Mouse (Mus musculus) MEL (cell line): ENCODE data around the gene Pgbd5. TPM values are rescaled to one million over a fixed set of nuclear protein-coding genes. Genes with fewer than 3 reads are reported as not detected.
A peak's percentile ranks its signal among the peaks of the same experiment; 100 is the strongest.

ENCODE experiments used
- DNase-seq: peaks from one replicate; pipeline ENCODE4 v3.0.0; 2011; ENCODE audit warnings: low read depth, low spot score
- H3K27ac ChIP-seq: 2 replicates; pipeline ENCODE4 v1.5.1; 2012; ENCODE audit warnings: low read depth, mild to moderate bottlenecking, control low read depth, low read length, moderate library complexity; ENCODE audit not compliant: control insufficient read depth
- H3K27me3 ChIP-seq, 2 experiments: fragments of 150-350 bp in 1 of 2; sonication (generic) in 1 of 2; 2 replicates each; pipeline ENCODE4 v1.6.1; 2012; ENCODE audit warnings: low read length in 2 of 2, mild to moderate bottlenecking in 2 of 2, improper control_type of control experiment in 1 of 2, moderate library complexity in 1 of 2; ENCODE audit not compliant: insufficient read depth in 2 of 2, control insufficient read depth in 1 of 2
- H3K36me3 ChIP-seq, 2 experiments: 2 replicates each; pipeline ENCODE4 v1.6.1; 2012 to 2014; ENCODE audit warnings: low read length in 2 of 2, improper control_type of control experiment in 1 of 2, inconsistent platforms in 1 of 2, mild to moderate bottlenecking in 1 of 2; ENCODE audit not compliant: insufficient read depth in 2 of 2, control insufficient read depth in 1 of 2
- H3K4me1 ChIP-seq, 2 experiments: fragments of 150-350 bp in 1 of 2; sonication (generic) in 1 of 2; 2 replicates each; pipeline ENCODE4 v1.6.1; 2012; ENCODE audit warnings: low read length in 2 of 2, improper control_type of control experiment in 1 of 2, mild to moderate bottlenecking in 1 of 2; ENCODE audit not compliant: insufficient read depth in 2 of 2, control insufficient read depth in 1 of 2
- H3K4me3 ChIP-seq, 2 experiments: fragments of 150-350 bp in 1 of 2; sonication (generic) in 1 of 2; 2 replicates each; pipeline ENCODE4 v1.5.1; 2012; ENCODE audit warnings: low read depth in 2 of 2, low read length in 2 of 2, mild to moderate bottlenecking in 2 of 2, moderate library complexity in 2 of 2, control low read depth in 1 of 2, improper control_type of control experiment in 1 of 2; ENCODE audit not compliant: control insufficient read depth in 1 of 2, insufficient read depth in 1 of 2
- H3K79me2 ChIP-seq: 2 replicates; pipeline ENCODE4 v1.6.1; 2012; ENCODE audit warnings: mild to moderate bottlenecking, low read length, moderate library complexity; ENCODE audit not compliant: control insufficient read depth, poor library complexity, insufficient read depth
- H3K9ac ChIP-seq: 2 replicates; pipeline ENCODE4 v1.6.1; 2012; ENCODE audit warnings: low read depth, mild to moderate bottlenecking, control low read depth, low read length, moderate library complexity; ENCODE audit not compliant: control insufficient read depth, poor library complexity, severe bottlenecking
- H3K9me3 ChIP-seq: fragments of 150-350 bp; sonication (generic); replicated peaks from 2 replicates; pipeline ENCODE4 v1.6.1; 2012; ENCODE audit warnings: mild to moderate bottlenecking, low read length, improper control_type of control experiment, moderate library complexity; ENCODE audit not compliant: insufficient read depth
- CHD1 ChIP-seq: IDR thresholded peaks from 2 replicates; pipeline ENCODE4 v1.6.1; 2012; ENCODE audit warnings: low read depth, mild to moderate bottlenecking, inconsistent platforms, low read length, improper control_type of control experiment
- CTCF ChIP-seq, 3 experiments: IDR thresholded peaks in 2 of 3; conservative IDR thresholded peaks in 1 of 3; 2 replicates each; pipeline ENCODE4 v1.5.1; 2011 to 2012; ENCODE audit warnings: low read length in 3 of 3, low read depth in 2 of 3, mild to moderate bottlenecking in 2 of 3, improper control_type of control experiment in 1 of 3, inconsistent platforms in 1 of 3, mixed read lengths in 1 of 3, moderate library complexity in 1 of 3; ENCODE audit not compliant: control insufficient read depth in 1 of 3, insufficient read depth in 1 of 3, poor library complexity in 1 of 3, severe bottlenecking in 1 of 3
- E2F4 ChIP-seq: IDR thresholded peaks from 2 replicates; pipeline ENCODE4 v1.6.1; 2011; ENCODE audit warnings: low read depth, low read length, improper control_type of control experiment, borderline replicate concordance
- ETS1 ChIP-seq: IDR thresholded peaks from 2 replicates; pipeline ENCODE4 v1.6.1; 2012; ENCODE audit warnings: low read depth, mild to moderate bottlenecking, inconsistent platforms, low read length, improper control_type of control experiment, moderate library complexity
- GABPA ChIP-seq: IDR thresholded peaks from 2 replicates; pipeline ENCODE4 v1.6.1; 2012; ENCODE audit warnings: low read depth, mild to moderate bottlenecking, inconsistent platforms, low read length, improper control_type of control experiment, moderate library complexity
- GATA1 ChIP-seq: IDR thresholded peaks from 2 replicates; pipeline ENCODE4 v1.6.1; 2011; ENCODE audit warnings: low read depth, low read length, improper control_type of control experiment
- KAT2A ChIP-seq: conservative IDR thresholded peaks from 2 replicates; pipeline ENCODE4 v1.6.1; 2012; ENCODE audit warnings: low read depth, low read length, improper control_type of control experiment, inconsistent platforms
- MAFK ChIP-seq: IDR thresholded peaks from 2 replicates; pipeline ENCODE4 v1.6.1; 2011; ENCODE audit warnings: low read depth, mild to moderate bottlenecking, low read length, improper control_type of control experiment, borderline replicate concordance
- MAZ ChIP-seq: IDR thresholded peaks from 2 replicates; pipeline ENCODE4 v1.6.1; 2012; ENCODE audit warnings: low read depth, mild to moderate bottlenecking, inconsistent platforms, low read length, improper control_type of control experiment
- MEF2A ChIP-seq: IDR thresholded peaks from 2 replicates; pipeline ENCODE4 v1.6.1; 2014; ENCODE audit warnings: low read depth, mild to moderate bottlenecking, inconsistent platforms, low read length, improper control_type of control experiment; ENCODE audit not compliant: poor library complexity, insufficient replicate concordance, severe bottlenecking; ENCODE audit errors: extremely low read depth
- NRF1 ChIP-seq: IDR thresholded peaks from 2 replicates; pipeline ENCODE4 v1.6.1; 2014; ENCODE audit warnings: low read depth, mild to moderate bottlenecking, inconsistent platforms, low read length, improper control_type of control experiment, moderate library complexity; ENCODE audit not compliant: poor library complexity, insufficient read depth, severe bottlenecking
- RAD21 ChIP-seq: IDR thresholded peaks from 2 replicates; pipeline ENCODE4 v1.6.1; 2011; ENCODE audit warnings: mild to moderate bottlenecking, low read depth, low read length, improper control_type of control experiment
- SIN3A ChIP-seq: IDR thresholded peaks from 2 replicates; pipeline ENCODE4 v1.6.1; 2012; ENCODE audit warnings: low read length, improper control_type of control experiment, inconsistent platforms
- SMC3 ChIP-seq: IDR thresholded peaks from 2 replicates; pipeline ENCODE4 v1.6.1; 2011; ENCODE audit warnings: low read depth, low read length, improper control_type of control experiment
- USF1 ChIP-seq: IDR thresholded peaks from 2 replicates; pipeline ENCODE4 v1.6.1; 2014; ENCODE audit warnings: low read depth, mild to moderate bottlenecking, inconsistent platforms, low read length, improper control_type of control experiment, moderate library complexity
- ZC3H11A ChIP-seq: IDR thresholded peaks from 2 replicates; pipeline ENCODE4 v1.6.1; 2012; ENCODE audit warnings: low read depth, mild to moderate bottlenecking, inconsistent platforms, low read length, improper control_type of control experiment
- ZKSCAN1 ChIP-seq: IDR thresholded peaks from 2 replicates; pipeline ENCODE4 v1.6.1; 2012; ENCODE audit warnings: low read depth, mild to moderate bottlenecking, inconsistent platforms, low read length, improper control_type of control experiment, moderate library complexity
- ZMIZ1 ChIP-seq: IDR thresholded peaks from 2 replicates; pipeline ENCODE4 v1.6.1; 2012; ENCODE audit warnings: low read depth, mild to moderate bottlenecking, inconsistent platforms, low read length, improper control_type of control experiment, moderate library complexity
- polyA plus RNA-seq, 2 experiments: library from polyadenylated mRNA; stranded (reverse) in 1 of 2; unstranded in 1 of 2; fragments of >175 nt in 1 of 2; fragments of >200 nt in 1 of 2; gene quantifications; 2 replicates each; pipeline versions ENCODE4 v1.2.1 to v1.2.4; 2012; ENCODE audit warnings: low replicate concordance in 2 of 2, low read depth in 1 of 2; ENCODE audit not compliant: insufficient read length in 2 of 2, insufficient read depth in 1 of 2, missing spikeins in 1 of 2
- total RNA-seq: library from RNA; depleted of rRNA; stranded (reverse); fragments of 300-350 nt; gene quantifications from 2 replicates; pipeline ENCODE4 v1.2.3, GENCODE M21; 2012

The Pgbd5 gene
- total and polyA plus RNA-seq, 3 experiments = not detected

DNA sequence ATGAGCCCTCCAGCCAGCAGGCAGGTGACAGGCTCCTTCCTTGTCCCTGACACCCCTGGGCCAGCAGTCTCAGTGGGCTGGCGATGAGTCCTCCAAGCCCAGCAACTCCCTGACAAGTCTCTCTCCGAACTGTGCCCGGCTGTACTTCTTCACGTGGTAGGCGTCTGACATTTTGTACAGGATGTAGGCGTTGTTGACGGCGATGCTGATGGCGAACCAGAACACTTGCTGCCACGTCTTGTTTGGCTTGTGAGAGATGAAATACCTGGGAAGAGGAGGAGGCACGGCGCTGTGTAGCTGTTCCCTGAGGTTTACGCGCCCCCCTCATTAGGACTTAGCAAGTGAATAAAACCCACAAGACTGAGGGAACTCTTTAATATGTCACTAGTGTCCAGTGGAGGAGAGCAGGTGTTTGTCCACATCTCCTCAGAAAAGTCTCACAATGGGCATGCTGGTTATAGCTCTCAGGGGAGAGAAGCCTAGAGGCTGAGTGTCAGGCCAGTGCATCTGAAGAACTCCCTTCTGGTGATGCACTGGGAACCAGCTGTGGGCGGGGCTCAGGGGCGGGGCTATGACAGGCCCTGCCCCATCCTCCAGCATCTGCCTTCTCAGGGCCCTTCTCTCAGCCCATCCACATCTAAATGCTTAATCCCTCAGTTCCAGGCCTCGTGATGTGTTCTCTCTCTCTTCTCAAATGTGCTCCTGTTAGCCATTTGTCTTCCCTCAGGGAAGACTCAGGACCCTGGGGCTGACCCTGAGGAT is 68.9 kb downstream of the Pgbd5 start:
- H3K9ac ChIP-seq = no peak overlapping the region
- H3K36me3 ChIP-seq = no peaks in the 10 kb centered on the region
- no peaks in the 10 kb centered on the region for H3K27me3 ChIP-seq
- H3K4me3 ChIP-seq = no peak overlapping the region
- no peak for DNase-seq
- H3K27ac ChIP-seq = no peak overlapping the region
- H3K79me2 ChIP-seq = no peaks in the 10 kb centered on the region
- H3K9me3 ChIP-seq = no peaks in the 10 kb centered on the region
- H3K4me1 ChIP-seq = no peaks in the 10 kb centered on the region
- TF ChIP-seq ZC3H11A (no peak), MEF2A (no peak), NRF1 (no peak), ZMIZ1 (no peak), SMC3 (no peak)

- H3K4me3 ChIP-seq = no peak overlapping the region
- H3K27me3 ChIP-seq = no peaks in the 10 kb centered on the region
- no peaks in the 10 kb centered on the region for H3K79me2 ChIP-seq
- no peak overlapping the region for H3K9ac ChIP-seq
- H3K27ac ChIP-seq = no peak overlapping the region
- TF ChIP-seq GABPA (no peak), RAD21 (peak; percentile 68), CTCF (IDR thresholded peaks at IDR 0.05 in 2 of 3, conservative IDR thresholded peaks at IDR 0.05 in 1 of 3; ENCODE audit: control insufficient read depth in 1 of 3, insufficient read depth in 1 of 3, low read depth in 2 of 3, low read length in 3 of 3, poor library complexity in 1 of 3, severe bottlenecking in 1 of 3) (peak; percentile 75 to 85 (median 82)), E2F4 (no peak), MAZ (no peak), KAT2A (no peak), SMC3 (peak; percentile 66)
- no peaks in the 10 kb centered on the region for H3K4me1 ChIP-seq
- H3K36me3 ChIP-seq = no peaks in the 10 kb centered on the region
- no peaks in the 10 kb centered on the region for H3K9me3 ChIP-seq
- peak; percentile 67 for DNase-seq
Measured at GRCm38 (mm10) chr8:124368213-124368612, 71.2 kb downstream of the Pgbd5 start.

DNA sequence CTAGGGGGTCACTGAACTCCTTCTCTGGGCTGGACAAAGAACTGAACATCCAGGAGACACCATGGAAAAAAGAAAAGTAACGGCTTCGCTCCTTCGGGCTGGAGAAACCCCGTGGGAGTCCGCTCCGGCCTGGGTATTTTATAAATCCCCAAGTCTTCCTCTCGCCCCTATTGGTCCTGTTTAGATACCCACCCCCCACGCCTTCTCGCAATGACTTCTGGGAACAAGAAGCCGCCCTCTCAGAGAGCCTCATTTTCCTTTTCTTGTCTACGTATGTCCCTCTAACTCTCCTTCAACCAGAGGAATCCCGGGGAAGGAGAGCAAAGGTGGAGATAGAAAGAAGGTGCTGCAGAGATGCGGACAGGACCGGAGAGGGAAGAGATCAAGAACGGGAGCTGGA is 76.1 kb downstream of the Pgbd5 start:
- Histone ChIP-seq H3K27ac (no peak overlapping the region), H3K9me3 (no peaks in the 10 kb centered on the region), H3K27me3 (no peaks in the 10 kb centered on the region), H3K9ac (no peak overlapping the region), H3K36me3 (no peaks in the 10 kb centered on the region), H3K4me3 (no peak overlapping the region), H3K4me1 (no peaks in the 10 kb centered on the region), H3K79me2 (no peaks in the 10 kb centered on the region)
- DNase-seq = no peak
- TF ChIP-seq ZKSCAN1 (no peak), CHD1 (no peak), MAFK (no peak), MEF2A (no peak), SIN3A (no peak), GATA1 (no peak), USF1 (no peak), ETS1 (no peak), MAZ (no peak), SMC3 (no peak), ZMIZ1 (no peak)
